In the genomic region with DNA sequence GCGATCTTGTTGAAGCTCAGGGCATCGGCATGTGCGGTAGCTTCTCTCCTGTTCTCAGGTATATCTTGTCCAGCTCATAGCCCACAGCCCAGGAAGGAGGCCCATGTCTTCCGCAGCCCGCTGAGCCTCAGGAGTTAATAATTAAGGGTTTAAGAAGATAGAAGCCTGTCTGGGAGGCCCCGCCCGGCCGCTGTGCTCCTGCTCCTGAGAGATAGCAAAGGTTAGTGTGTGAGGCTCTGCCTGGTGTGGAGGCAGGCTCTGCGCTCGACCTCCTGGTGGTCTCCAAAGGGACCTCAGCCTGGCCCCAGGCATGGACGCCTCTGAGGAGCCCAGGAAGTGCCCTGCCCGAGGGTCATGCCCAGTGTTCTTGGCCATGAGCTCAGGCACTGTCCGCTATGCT, we compare ENCODE assay signal across 11 mouse cellular contexts. TPM values are rescaled to one million over a fixed set of nuclear protein-coding genes. Genes with fewer than 3 reads are reported as not detected.
DNase-seq lines count a peak whose midpoint lies in the region; ATAC-seq and TF ChIP-seq lines count a peak whose summit lies in the region.
"Had no signal": no experiment of that assay in that cellular context is flagged by ENCODE, and none has a peak within 500 bp of the region (broad histone marks: within the 10 kb centered on the region; RNA-seq: fewer than 3 reads in every experiment).

No protein-coding gene starts in this region.

- no peaks in the 10 kb centered on the region for H3K79me2 ChIP-seq in MEL (ENCODE audit: control insufficient read depth, insufficient read depth, low read length, poor library complexity)

- peaks cover 4% of the 10 kb centered on the region for H3K4me1 ChIP-seq in forebrain, embryonic 11.5 days (replicated peaks; ENCODE audit: control insufficient read depth, insufficient read depth, low read length)
- peaks cover 11% of the 10 kb centered on the region for H3K4me1 ChIP-seq in forebrain, embryonic 14.5 days (ENCODE audit: control insufficient read depth, insufficient read depth, low read length)
- peaks cover 2 to 34% of the 10 kb centered on the region in 2 experiments; a peak in 3 of 4 replicates for H3K4me1 ChIP-seq in MEL (ENCODE audit: control insufficient read depth in 1 of 2, insufficient read depth in 2 of 2, low read length in 2 of 2)
- peaks cover 49% of the 10 kb centered on the region for H3K4me1 ChIP-seq in intestine, embryonic 16.5 days (ENCODE audit: control insufficient read depth, insufficient read depth, low read length)
- peaks cover 93% of the 10 kb centered on the region for H3K4me1 ChIP-seq in liver, embryonic 12.5 days

- no peak for ATAC-seq in forebrain, embryonic 11.5 days (replicated peaks; ENCODE audit: low FRiP score)
- no peak for ATAC-seq in forebrain, embryonic 14.5 days
- peak; percentile 52 for ATAC-seq in intestine, embryonic 16.5 days
- ATAC-seq in liver, embryonic 12.5 days: peak; percentile 81
- ATAC-seq in frontal cortex, adult (ENCODE audit: low TSS enrichment): no peak

- H3K9ac ChIP-seq in forebrain, embryonic 11.5 days (ENCODE audit: low read length): no peak overlapping the region
- H3K9ac ChIP-seq in forebrain, embryonic 14.5 days (ENCODE audit: low read length): no peak overlapping the region
- peak overlapping the region; percentile 2; the same call in 1 of the 2 replicates for H3K9ac ChIP-seq in MEL (ENCODE audit: control insufficient read depth, low read depth, low read length, poor library complexity, severe bottlenecking)
- peak overlapping the region; percentile 34 for H3K9ac ChIP-seq in intestine, embryonic 16.5 days (ENCODE audit: low read depth, low read length)
- H3K9ac ChIP-seq in liver, embryonic 12.5 days: peak overlapping the region; percentile 93

- peak overlapping the region; percentile 21; the same call in 1 of the 2 replicates for H3K27ac ChIP-seq in forebrain, embryonic 11.5 days (ENCODE audit: low read depth, low read length)
- no peak overlapping the region for H3K27ac ChIP-seq in forebrain, embryonic 14.5 days (ENCODE audit: low read depth, low read length)
- peak overlapping the region; percentile 36 for H3K27ac ChIP-seq in MEL (ENCODE audit: control insufficient read depth, low read depth, low read length)
- peak overlapping the region; percentile 23; the same call in 1 of the 2 replicates for H3K27ac ChIP-seq in intestine, embryonic 16.5 days (ENCODE audit: low read length)
- peak overlapping the region; percentile 98 for H3K27ac ChIP-seq in liver, embryonic 12.5 days

- H3K9me3 ChIP-seq in forebrain, embryonic 11.5 days (ENCODE audit: control insufficient read depth, low read length): no peaks in the 10 kb centered on the region
- no peaks in the 10 kb centered on the region for H3K9me3 ChIP-seq in forebrain, embryonic 14.5 days (replicated peaks; ENCODE audit: control insufficient read depth, low read length)
- no peaks in the 10 kb centered on the region for H3K9me3 ChIP-seq in MEL (replicated peaks; ENCODE audit: insufficient read depth, low read length)
- H3K9me3 ChIP-seq in intestine, embryonic 16.5 days (ENCODE audit: control insufficient read depth, low read length): no peaks in the 10 kb centered on the region
- no peaks in the 10 kb centered on the region for H3K9me3 ChIP-seq in liver, embryonic 12.5 days (replicated peaks)

- WGBS in forebrain, embryonic 11.5 days: 83% methylated on average over 13 of the region's 13 CpGs
- WGBS in forebrain, embryonic 14.5 days: 86% methylated on average over 13 of the region's 13 CpGs
- WGBS in intestine, embryonic 16.5 days: 59% methylated on average over 13 of the region's 13 CpGs
- WGBS in liver, embryonic 12.5 days (ENCODE audit: insufficient replicate concordance): 15% methylated on average over 13 of the region's 13 CpGs

- peak; percentile 77 to 84 for TF ChIP-seq EP300 in MEL (IDR thresholded peaks at IDR 0.05; ENCODE audit: low read depth in 1 of 2, low read length in 2 of 2)

- DNase-seq in forebrain, embryonic 11.5 days (ENCODE audit: low spot score): peak; percentile 57
- DNase-seq in forebrain, embryonic 14.5 days (ENCODE audit: low spot score): no peak
- peak; percentile 81 for DNase-seq in MEL (ENCODE audit: low read depth, low spot score)
- no peak for DNase-seq in thymus, postnatal 10 days (ENCODE audit: low spot score in 2 of 2)
- DNase-seq in adrenal gland, adult (ENCODE audit: inconsistent age in 2 of 2, low spot score in 1 of 2): no peak
- DNase-seq: cerebellum, postnatal 25 days; layer of hippocampus, adult 9-11 months; midbrain, embryonic 14.5 days had no signal

- no peaks in the 10 kb centered on the region; the same call in 1 of the 2 replicates for H3K27me3 ChIP-seq in forebrain, embryonic 11.5 days (ENCODE audit: control insufficient read depth, insufficient read depth, low read length)
- no peaks in the 10 kb centered on the region for H3K27me3 ChIP-seq in forebrain, embryonic 14.5 days (replicated peaks; ENCODE audit: control insufficient read depth, insufficient read depth, low read length)
- no peaks in the 10 kb centered on the region; a peak in 1 of 4 replicates for H3K27me3 ChIP-seq in MEL (ENCODE audit: control insufficient read depth in 1 of 2, insufficient read depth in 2 of 2, low read length in 2 of 2)
- no peaks in the 10 kb centered on the region for H3K27me3 ChIP-seq in intestine, embryonic 16.5 days (replicated peaks; ENCODE audit: control insufficient read depth, insufficient read depth, low read length)
- no peaks in the 10 kb centered on the region for H3K27me3 ChIP-seq in liver, embryonic 12.5 days (replicated peaks)

- no peak overlapping the region for H3K4me2 ChIP-seq in forebrain, embryonic 11.5 days (ENCODE audit: low read depth, low read length, severe bottlenecking)
- H3K4me2 ChIP-seq in forebrain, embryonic 14.5 days (ENCODE audit: low read length): no peak overlapping the region
- H3K4me2 ChIP-seq in intestine, embryonic 16.5 days (ENCODE audit: low read depth, low read length): peak overlapping the region; percentile 37
- H3K4me2 ChIP-seq in liver, embryonic 12.5 days: peak overlapping the region; percentile 98

- TF ChIP-seq CTCF in MEL (IDR thresholded peaks at IDR 0.05 in 2 of 3, conservative IDR thresholded peaks at IDR 0.05 in 1 of 3; ENCODE audit: control insufficient read depth in 1 of 3, insufficient read depth in 1 of 3, low read depth in 2 of 3, low read length in 3 of 3, poor library complexity in 1 of 3, severe bottlenecking in 1 of 3): no peak

- TF ChIP-seq POLR2A in MEL (IDR thresholded peaks at IDR 0.05; ENCODE audit: control insufficient read depth in 1 of 2, insufficient read depth in 1 of 2, low read depth in 1 of 2, low read length in 2 of 2, poor library complexity in 1 of 2): no peak

- H3K36me3 ChIP-seq in forebrain, embryonic 11.5 days (ENCODE audit: control insufficient read depth, insufficient read depth, low read length): no peaks in the 10 kb centered on the region
- no peaks in the 10 kb centered on the region for H3K36me3 ChIP-seq in forebrain, embryonic 14.5 days (ENCODE audit: control insufficient read depth, insufficient read depth, low read length)
- H3K36me3 ChIP-seq in MEL (ENCODE audit: control insufficient read depth in 1 of 2, insufficient read depth in 2 of 2, low read length in 2 of 2): peaks cover 0 to 18% of the 10 kb centered on the region in 2 experiments; a peak in 2 of 4 replicates
- no peaks in the 10 kb centered on the region for H3K36me3 ChIP-seq in intestine, embryonic 16.5 days (ENCODE audit: control insufficient read depth, insufficient read depth, low read length)
- H3K36me3 ChIP-seq in liver, embryonic 12.5 days: peaks cover 24% of the 10 kb centered on the region

- TF ChIP-seq RAD21 in MEL (IDR thresholded peaks at IDR 0.05; ENCODE audit: low read depth, low read length): no peak

- 0 out of 2 replicates have a peak overlapping the region, but pooled peaks have one; percentile 5 for H3K4me3 ChIP-seq in forebrain, embryonic 11.5 days (ENCODE audit: low read depth, low read length)
- no peak overlapping the region for H3K4me3 ChIP-seq in forebrain, embryonic 14.5 days (ENCODE audit: low read depth, low read length)
- no peak overlapping the region for H3K4me3 ChIP-seq in MEL (ENCODE audit: control insufficient read depth in 1 of 2, insufficient read depth in 1 of 2, low read depth in 2 of 2, low read length in 2 of 2)
- H3K4me3 ChIP-seq in intestine, embryonic 16.5 days (ENCODE audit: low read length): peak overlapping the region; percentile 38
- H3K4me3 ChIP-seq in liver, embryonic 12.5 days: peak overlapping the region; percentile 75

RNA-seq across cellular contexts. Expression of gene Rab3il1, which starts 13.4 kb away (rescaled TPM):
- 34.5 and 35.1 TPM in 2 replicates for polyA plus RNA-seq in forebrain, embryonic 11.5 days (2014; fragmentation: Nextera tagmentation; extraction: Ambion mirVana)
- polyA plus RNA-seq in forebrain, embryonic 14.5 days (2014; fragmentation: Nextera tagmentation; extraction: Ambion mirVana): 20.6 and 21.5 TPM in 2 replicates
- 0.52 and 1.0 TPM in 2 replicates for total RNA-seq in MEL (2012; rRNA removed)
- polyA plus RNA-seq in MEL (2012; ENCODE audit: insufficient read depth in 1 of 2, insufficient read length in 2 of 2, low read depth in 1 of 2, low replicate concordance in 2 of 2, missing spikeins in 1 of 2): 1 to 10 TPM in 1 of 2 experiments, not detected in 1; 1.4 TPM
- polyA plus RNA-seq in intestine, embryonic 16.5 days (2015; fragmentation: Nextera tagmentation; extraction: Ambion mirVana): 45.7 and 48.8 TPM in 2 replicates
- polyA plus RNA-seq in liver, embryonic 12.5 days (2016; fragmentation: Nextera tagmentation; extraction: Ambion mirVana): 189 and 191 TPM in 2 replicates

RNA-seq across cellular contexts. Expression of gene Best1, which starts 13.4 kb away (rescaled TPM):
- 0.92 and 1.5 TPM in 2 replicates for polyA plus RNA-seq in forebrain, embryonic 11.5 days (2014; fragmentation: Nextera tagmentation; extraction: Ambion mirVana)
- polyA plus RNA-seq in forebrain, embryonic 14.5 days (2014; fragmentation: Nextera tagmentation; extraction: Ambion mirVana): 1.1 and 1.4 TPM in 2 replicates
- total RNA-seq in MEL (2012; rRNA removed): not detected in 2 replicates
- under 1 TPM in 1 of 2 experiments, not detected in 1; 0.08 TPM for polyA plus RNA-seq in MEL (2012; ENCODE audit: insufficient read depth in 1 of 2, insufficient read length in 2 of 2, low read depth in 1 of 2, low replicate concordance in 2 of 2, missing spikeins in 1 of 2)
- 0.42 and 0.72 TPM in 2 replicates for polyA plus RNA-seq in intestine, embryonic 16.5 days (2015; fragmentation: Nextera tagmentation; extraction: Ambion mirVana)
- 0.17 and 0.32 TPM in 2 replicates for polyA plus RNA-seq in liver, embryonic 12.5 days (2016; fragmentation: Nextera tagmentation; extraction: Ambion mirVana)

RNA-seq across cellular contexts. Expression of gene Fads3, which starts 26.5 kb away (rescaled TPM):
- 5.9 and 6.1 TPM in 2 replicates for polyA plus RNA-seq in forebrain, embryonic 11.5 days (2014; fragmentation: Nextera tagmentation; extraction: Ambion mirVana)
- 9.6 and 12.5 TPM in 2 replicates for polyA plus RNA-seq in forebrain, embryonic 14.5 days (2014; fragmentation: Nextera tagmentation; extraction: Ambion mirVana)
- 1.4 and 2.3 TPM in 2 replicates for total RNA-seq in MEL (2012; rRNA removed)
- 10 to 100 TPM in 1 of 2 experiments, not detected in 1; 11.2 TPM for polyA plus RNA-seq in MEL (2012; ENCODE audit: insufficient read depth in 1 of 2, insufficient read length in 2 of 2, low read depth in 1 of 2, low replicate concordance in 2 of 2, missing spikeins in 1 of 2)
- polyA plus RNA-seq in intestine, embryonic 16.5 days (2015; fragmentation: Nextera tagmentation; extraction: Ambion mirVana): 12.4 and 13.0 TPM in 2 replicates
- 6.9 and 10.0 TPM in 2 replicates for polyA plus RNA-seq in liver, embryonic 12.5 days (2016; fragmentation: Nextera tagmentation; extraction: Ambion mirVana)

RNA-seq across cellular contexts. Expression of gene Fth1, which starts 34.4 kb away (rescaled TPM):
- polyA plus RNA-seq in forebrain, embryonic 11.5 days (2014; fragmentation: Nextera tagmentation; extraction: Ambion mirVana): 1,254 and 1,333 TPM in 2 replicates
- polyA plus RNA-seq in forebrain, embryonic 14.5 days (2014; fragmentation: Nextera tagmentation; extraction: Ambion mirVana): 1,442 and 1,550 TPM in 2 replicates
- total RNA-seq in MEL (2012; rRNA removed): 444 and 518 TPM in 2 replicates
- 1,000 to 10,000 TPM; 2,118 to 2,175 TPM for polyA plus RNA-seq in MEL (2012; ENCODE audit: insufficient read depth in 1 of 2, insufficient read length in 2 of 2, low read depth in 1 of 2, low replicate concordance in 2 of 2, missing spikeins in 1 of 2)
- 2,278 and 2,351 TPM in 2 replicates for polyA plus RNA-seq in intestine, embryonic 16.5 days (2015; fragmentation: Nextera tagmentation; extraction: Ambion mirVana)
- 5,199 and 5,262 TPM in 2 replicates for polyA plus RNA-seq in liver, embryonic 12.5 days (2016; fragmentation: Nextera tagmentation; extraction: Ambion mirVana)

Comparison
In these comparisons a context has a peak if more than half of its experiments do, and no peak if none do; other contexts are left out.
1. DNase-seq: peak in forebrain, embryonic 11.5 days (single experiment) and MEL (single experiment); none in forebrain, embryonic 14.5 days (single experiment), thymus, postnatal 10 days (0 of 2) and adrenal gland, adult (0 of 2).
2. H3K4me3 ChIP-seq: peak in forebrain, embryonic 11.5 days (single experiment), intestine, embryonic 16.5 days (single experiment) and liver, embryonic 12.5 days (single experiment); none in forebrain, embryonic 14.5 days (single experiment) and MEL (0 of 2).
3. ATAC-seq: peak in intestine, embryonic 16.5 days (single experiment) and liver, embryonic 12.5 days (single experiment); none in forebrain, embryonic 11.5 days (single experiment), forebrain, embryonic 14.5 days (single experiment) and frontal cortex, adult (single experiment).
4. H3K4me2 ChIP-seq: peak in intestine, embryonic 16.5 days (single experiment) and liver, embryonic 12.5 days (single experiment); none in forebrain, embryonic 11.5 days (single experiment) and forebrain, embryonic 14.5 days (single experiment).
5. H3K9ac ChIP-seq: peak in MEL (single experiment), intestine, embryonic 16.5 days (single experiment) and liver, embryonic 12.5 days (single experiment); none in forebrain, embryonic 11.5 days (single experiment) and forebrain, embryonic 14.5 days (single experiment).